Mouse (Mus musculus) heart, embryonic 14.5 days (tissue): ENCODE data around the gene Mrpl4. TPM values are rescaled to one million over a fixed set of nuclear protein-coding genes. Genes with fewer than 3 reads are reported as not detected.

Experiments used
- ATAC-seq: fragments of 200-750 bp; cut with Nextera tagmentation; 2 replicates; pipeline ENCODE4 v1.8.0; 2017; ENCODE audit warnings: low read depth, moderate TSS enrichment; ENCODE audit not compliant: insufficient number of reproducible peaks, insufficient read depth, low FRiP score
- H3K27ac ChIP-seq, 2 experiments: fragments of 200-500 bp in 1 of 2; fragments of 300-500 bp in 1 of 2; sonication (generic) in 1 of 2; replicated peaks in 1 of 2; 2 replicates each; pipeline ENCODE4 v1.5.1; 2012 to 2014; ENCODE audit warnings: low read depth in 2 of 2, low read length in 2 of 2, control low read depth in 1 of 2, mild to moderate bottlenecking in 1 of 2, mixed read lengths in 1 of 2; ENCODE audit not compliant: control insufficient read depth in 1 of 2, insufficient read depth in 1 of 2
- H3K27me3 ChIP-seq: fragments of 300-500 bp; sonication (generic); 2 replicates; pipeline ENCODE4 v1.6.1; 2014; ENCODE audit warnings: mild to moderate bottlenecking, low read length, control low read depth; ENCODE audit not compliant: control insufficient read depth, insufficient read depth
- H3K36me3 ChIP-seq: fragments of 300-500 bp; sonication (generic); 2 replicates; pipeline ENCODE4 v1.6.1; 2014; ENCODE audit warnings: mild to moderate bottlenecking, control low read depth, low read length, mixed read lengths; ENCODE audit not compliant: control insufficient read depth, insufficient read depth
- H3K4me1 ChIP-seq, 2 experiments: fragments of 200-500 bp in 1 of 2; fragments of 300-500 bp in 1 of 2; sonication (generic) in 1 of 2; 2 replicates each; pipeline ENCODE4 v1.6.1; 2012 to 2014; ENCODE audit warnings: low read length in 2 of 2, control low read depth in 1 of 2, mixed read lengths in 1 of 2; ENCODE audit not compliant: control insufficient read depth in 2 of 2, insufficient read depth in 2 of 2
- H3K4me2 ChIP-seq: fragments of 300-500 bp; sonication (generic); 2 replicates; pipeline ENCODE4 v1.6.1; 2014; ENCODE audit warnings: mild to moderate bottlenecking, low read length
- H3K4me3 ChIP-seq, 2 experiments: fragments of 200-500 bp in 1 of 2; fragments of 300-500 bp in 1 of 2; sonication (generic) in 1 of 2; 2 replicates each; pipeline ENCODE4 v1.5.1; 2012 to 2014; ENCODE audit warnings: low read length in 2 of 2, mild to moderate bottlenecking in 2 of 2, control low read depth in 1 of 2, low read depth in 1 of 2, moderate library complexity in 1 of 2; ENCODE audit not compliant: control insufficient read depth in 1 of 2, insufficient read depth in 1 of 2
- H3K9ac ChIP-seq: fragments of 300-500 bp; sonication (generic); 2 replicates; pipeline ENCODE4 v1.6.1; 2014; ENCODE audit warnings: mild to moderate bottlenecking, low read length
- H3K9me3 ChIP-seq: fragments of 300-500 bp; sonication (generic); 2 replicates; pipeline ENCODE4 v1.6.1; 2016; ENCODE audit warnings: low read length, control low read depth; ENCODE audit not compliant: control insufficient read depth
- WGBS: fragments of 180-500 bp; shearing (Covaris S2); extraction: QIAGEN DNeasy Blood & Tissue Kit; methylation state at CpG from one replicate; pipeline ENCODE4 v1.1.7; 2014; 5-methylcytosine and 5-hydroxymethylcytosine counted together
- polyA plus RNA-seq: library from polyadenylated mRNA; unstranded; fragments of >200 nt; fragmentation: Nextera tagmentation; extraction: Ambion mirVana; gene quantifications from 2 replicates; pipeline ENCODE4 v1.2.1, GENCODE M21; 2014

Gene Mrpl4
- polyA plus RNA-seq, 1 experiment from 2014 or later, result 160 TPM

DNA sequence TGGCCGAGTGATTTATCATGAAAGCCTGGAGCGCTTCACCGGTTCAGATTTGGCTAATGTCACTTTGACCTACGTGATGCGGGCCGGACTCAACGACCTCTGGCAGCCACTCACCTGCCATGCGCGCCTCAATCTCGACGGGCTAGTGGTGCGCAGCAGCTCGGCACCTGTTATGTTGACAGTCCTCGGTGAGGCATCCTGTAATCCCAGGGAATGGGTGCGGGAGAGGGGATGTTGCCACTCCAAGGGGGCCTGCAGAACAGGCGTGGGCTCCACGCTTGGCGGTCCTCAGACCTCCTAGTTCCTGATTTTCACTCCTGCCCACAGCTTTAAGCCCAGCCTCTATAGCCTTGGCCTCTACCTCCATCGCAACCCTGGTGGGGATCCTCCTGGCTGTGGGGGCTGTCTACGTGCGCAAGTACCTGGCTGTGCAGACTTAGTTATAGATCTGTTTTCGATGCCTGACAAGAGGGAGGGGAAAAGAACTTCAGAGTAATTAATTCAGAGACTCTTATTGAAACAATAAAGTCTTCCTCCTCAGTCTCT lies 27.6 kb downstream of the Mrpl4 start:
- H3K36me3 ChIP-seq, result 0 out of 2 replicates have a peak, but pooled peaks cover 6% of the 10 kb centered on the region
- H3K4me1 ChIP-seq, result peaks cover 23 to 38% of the 10 kb centered on the region in 2 experiments
- peak overlapping the region in 1 of 2 experiments; percentile 54; a peak in 2 of 4 replicates for H3K4me3 ChIP-seq
- no peak for ATAC-seq
- WGBS, result 19% methylated on average over 22 of the region's 22 CpGs
- H3K9ac ChIP-seq, result 0 out of 2 replicates have a peak overlapping the region, but pooled peaks have one; percentile 64
- peaks cover 46% of the 10 kb centered on the region for H3K27me3 ChIP-seq
- no peaks in the 10 kb centered on the region for H3K9me3 ChIP-seq
- H3K4me2 ChIP-seq, result peak overlapping the region; percentile 83
- no peak overlapping the region for H3K27ac ChIP-seq

DNA sequence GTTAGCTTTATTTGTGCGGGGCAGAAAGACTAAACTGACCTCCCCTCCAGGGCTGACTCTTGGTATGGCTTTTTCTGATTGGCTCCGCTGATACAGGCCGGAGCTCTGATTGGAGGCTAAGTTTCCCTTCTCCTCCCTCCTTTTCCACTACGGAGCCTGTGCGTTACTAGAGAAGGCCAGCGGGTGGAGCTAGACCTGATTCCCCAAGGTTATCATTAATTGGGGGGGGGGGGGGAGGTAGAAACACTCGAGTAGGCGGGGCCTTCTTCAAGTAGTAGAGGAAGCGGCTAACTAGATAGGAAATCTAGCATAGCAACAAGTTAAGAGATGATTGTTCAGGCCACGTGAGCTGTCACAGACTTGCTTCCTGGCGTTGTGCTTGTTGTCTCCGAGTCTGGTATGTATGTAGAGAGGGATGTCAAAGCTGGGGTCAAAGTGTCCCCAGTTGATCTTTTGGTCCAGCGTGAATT lies 28.3 kb downstream of the Mrpl4 start:
- Histone ChIP-seq H3K4me2 (peak overlapping the region; percentile 83), H3K27me3 (peaks cover 53% of the 10 kb centered on the region), H3K4me3 (peak overlapping the region; percentile 40 to 54), H3K9ac (peak overlapping the region; percentile 28; the same call in 1 of the 2 replicates), H3K4me1 (peaks cover 23 to 38% of the 10 kb centered on the region in 2 experiments), H3K36me3 (0 out of 2 replicates have a peak, but pooled peaks cover 6% of the 10 kb centered on the region), H3K9me3 (no peaks in the 10 kb centered on the region), H3K27ac (0 out of 4 replicates have a peak overlapping the region, but pooled peaks of 1 of the 2 experiments have one; percentile 29)
- 0% methylated on average over 13 of the region's 13 CpGs for WGBS
- peak; percentile 47 for ATAC-seq

DNA sequence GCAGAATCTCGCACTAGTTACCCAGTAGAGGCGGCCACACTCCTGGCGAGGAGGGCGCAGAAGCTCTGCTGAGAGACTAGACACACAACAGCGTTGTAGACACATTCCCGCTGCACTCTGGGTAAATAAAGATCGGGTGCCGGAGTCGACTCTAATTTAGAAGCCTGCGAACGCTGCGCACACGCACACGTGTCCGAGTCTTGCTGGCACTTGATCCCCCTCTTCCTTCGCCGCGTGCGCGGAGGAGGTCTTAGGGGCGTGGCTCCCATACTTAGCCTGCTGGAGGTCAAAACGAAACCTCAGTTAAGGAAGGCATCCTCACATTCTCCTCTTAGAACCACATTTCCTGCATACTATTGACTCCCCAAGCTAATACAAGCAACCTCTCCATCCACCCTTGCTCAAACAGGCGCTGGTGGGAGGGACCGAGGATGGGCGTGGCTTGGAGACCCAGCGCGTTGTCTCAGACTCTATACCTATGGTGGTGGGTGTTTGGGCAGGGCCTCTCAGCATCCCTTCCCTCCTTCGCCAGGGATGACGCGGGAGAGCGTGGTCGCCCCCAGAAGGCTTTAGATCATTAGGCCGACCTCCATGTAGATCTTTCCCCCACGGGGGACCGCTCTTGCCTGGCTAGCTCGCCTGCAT lies 28.8 kb downstream of the Mrpl4 start:
- H3K27me3 ChIP-seq, result peaks cover 58% of the 10 kb centered on the region

DNA sequence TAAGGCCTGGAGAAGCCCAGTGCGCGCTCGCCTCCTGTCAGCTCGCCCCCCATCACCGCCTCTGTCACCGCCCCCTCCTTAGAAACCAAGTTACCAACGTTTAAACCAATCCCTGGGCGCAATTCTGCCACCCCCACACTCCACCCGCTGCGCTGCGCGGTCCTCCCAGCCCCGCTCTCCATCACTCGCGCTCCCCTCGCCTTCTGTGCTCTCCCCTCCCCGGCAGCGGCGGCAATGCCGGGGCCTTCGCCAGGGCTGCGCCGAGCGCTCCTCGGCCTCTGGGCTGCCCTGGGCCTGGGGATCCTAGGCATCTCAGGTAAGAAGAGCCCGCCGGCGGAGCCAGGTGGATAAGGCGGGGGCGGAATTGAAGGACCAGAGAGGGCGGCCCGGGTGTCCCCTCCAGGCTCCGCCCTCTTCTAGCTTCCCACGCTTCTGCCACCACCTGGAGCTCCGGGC lies 29.4 kb downstream of the Mrpl4 start, which contains the start of gene Icam5:
TSS of gene Icam5 (plus strand) at position 178 of the 456 bp plus-strand sequence.
- Histone ChIP-seq H3K36me3 (no peaks in the 10 kb centered on the region), H3K9ac (peak within 1 kb of the TSS; percentile 65), H3K4me1 (peaks cover 32 to 47% of the 10 kb centered on the region in 2 experiments), H3K9me3 (no peaks in the 10 kb centered on the region), H3K27me3 (peaks cover 59% of the 10 kb centered on the region), H3K27ac (0 out of 4 replicates have a peak within 1 kb of the TSS, but pooled peaks of 1 of the 2 experiments have one; percentile 29), H3K4me3 (peak within 1 kb of the TSS; percentile 54 to 55), H3K4me2 (peak within 1 kb of the TSS; percentile 83)
- ATAC-seq, result no peak
- WGBS, result under 1% methylated on average over 29 of the region's 35 CpGs

More for the DNA sequence above, 28.8 kb downstream of the Mrpl4 start:
- H3K9me3 ChIP-seq, result no peaks in the 10 kb centered on the region
- 0 out of 2 replicates have a peak, but pooled peaks cover 2% of the 10 kb centered on the region for H3K36me3 ChIP-seq
- H3K4me2 ChIP-seq, result peak overlapping the region; percentile 83
- peak overlapping the region; percentile 28 for H3K9ac ChIP-seq
- 0 out of 4 replicates have a peak overlapping the region, but pooled peaks of 1 of the 2 experiments have one; percentile 29 for H3K27ac ChIP-seq
- ATAC-seq, result no peak
- WGBS, result under 1% methylated on average over 36 of the region's 36 CpGs
- peak overlapping the region; percentile 40 to 54 for H3K4me3 ChIP-seq
- peaks cover 27 to 42% of the 10 kb centered on the region in 2 experiments for H3K4me1 ChIP-seq

DNA sequence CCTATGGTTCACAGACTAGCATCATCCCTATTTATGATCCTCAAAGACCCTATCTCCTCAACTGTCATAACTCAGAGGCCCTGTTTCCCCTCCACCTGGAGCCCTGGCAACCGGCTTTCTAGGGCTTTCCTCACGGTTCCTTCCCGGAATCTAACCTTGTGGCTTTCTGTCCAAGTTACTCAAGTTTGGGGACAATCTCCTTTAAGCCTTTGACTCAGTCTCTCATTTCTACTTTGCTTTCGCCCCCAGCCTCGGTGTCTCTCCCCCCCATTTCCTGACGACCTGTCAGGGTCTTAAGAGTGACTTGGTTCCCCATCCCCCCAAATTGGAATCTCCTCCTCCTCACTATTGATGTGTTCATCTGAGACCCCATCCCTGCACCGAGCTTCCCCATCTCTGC lies 30.0 kb downstream of the Mrpl4 start:
- Histone ChIP-seq H3K4me1 (peaks cover 35 to 53% of the 10 kb centered on the region in 2 experiments), H3K36me3 (no peaks in the 10 kb centered on the region), H3K27me3 (peaks cover 65% of the 10 kb centered on the region), H3K9me3 (no peaks in the 10 kb centered on the region), H3K4me2 (peak overlapping the region; percentile 83), H3K4me3 (peak overlapping the region; percentile 40 to 54; a peak in 3 of 4 replicates), H3K9ac (no peak overlapping the region; the same call in 1 of the 2 replicates), H3K27ac (no peak overlapping the region)
- WGBS, result 3% methylated on average over 7 of the region's 7 CpGs
- ATAC-seq, result no peak

DNA sequence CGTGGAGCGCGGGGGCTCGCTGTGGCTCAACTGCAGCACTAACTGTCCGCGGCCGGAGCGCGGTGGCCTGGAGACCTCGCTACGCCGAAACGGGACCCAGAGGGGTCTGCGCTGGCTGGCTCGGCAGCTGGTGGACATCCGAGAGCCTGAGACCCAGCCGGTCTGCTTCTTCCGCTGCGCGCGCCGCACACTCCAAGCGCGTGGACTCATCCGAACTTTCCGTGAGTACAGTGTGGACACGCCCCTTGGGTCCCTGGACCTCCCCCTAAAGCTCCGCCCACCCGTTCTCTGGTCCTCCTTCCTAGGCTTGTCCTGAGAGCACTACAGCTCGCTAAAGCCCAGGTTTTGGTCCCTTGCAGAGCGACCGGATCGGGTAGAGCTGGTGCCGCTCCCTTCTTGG lies 30.6 kb downstream of the Mrpl4 start:
- ATAC-seq, result peak; percentile 27; the same call in 1 of the 2 replicates
- H3K4me3 ChIP-seq, result peak overlapping the region; percentile 54 to 55
- H3K9me3 ChIP-seq, result no peaks in the 10 kb centered on the region
- no peak overlapping the region for H3K27ac ChIP-seq
- peaks cover 71% of the 10 kb centered on the region for H3K27me3 ChIP-seq
- H3K4me2 ChIP-seq, result peak overlapping the region; percentile 83
- WGBS, result 1% methylated on average over 34 of the region's 34 CpGs
- H3K9ac ChIP-seq, result peak overlapping the region; percentile 65
- H3K36me3 ChIP-seq, result no peaks in the 10 kb centered on the region
- H3K4me1 ChIP-seq, result peaks cover 39 to 58% of the 10 kb centered on the region in 2 experiments

DNA sequence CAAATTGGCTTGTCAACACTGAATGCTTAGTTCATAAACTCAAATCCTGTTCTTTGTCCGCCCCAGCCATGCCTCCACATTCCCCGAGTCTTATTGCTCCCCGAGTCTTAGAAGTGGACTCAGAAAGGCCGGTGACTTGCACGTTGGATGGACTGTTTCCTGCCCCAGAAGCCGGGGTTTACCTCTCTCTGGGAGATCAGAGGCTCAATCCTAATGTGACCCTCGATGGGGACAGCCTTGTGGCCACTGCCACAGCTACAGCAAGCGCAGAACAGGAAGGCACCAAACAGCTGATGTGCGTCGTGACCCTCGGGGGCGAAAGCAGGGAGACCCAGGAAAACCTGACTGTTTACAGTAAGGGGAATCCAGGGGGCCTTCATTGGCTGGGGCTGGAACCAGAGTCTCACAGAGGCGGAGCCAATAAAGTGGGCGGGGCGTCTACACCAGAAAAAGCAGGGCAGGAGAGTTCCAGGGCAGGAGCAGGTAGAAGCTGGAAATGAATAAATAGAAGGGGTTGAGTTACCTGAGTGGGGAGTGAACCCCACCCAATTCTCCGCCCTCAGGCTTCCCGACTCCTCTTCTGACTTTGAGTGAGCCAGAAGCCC lies 32.0 kb downstream of the Mrpl4 start:
- Histone ChIP-seq H3K9ac (no peak overlapping the region), H3K36me3 (no peaks in the 10 kb centered on the region), H3K9me3 (peaks cover 3% of the 10 kb centered on the region; the same call in 1 of the 2 replicates), H3K27ac (no peak overlapping the region), H3K27me3 (peaks cover 80% of the 10 kb centered on the region), H3K4me3 (no peak overlapping the region), H3K4me1 (peaks cover 35 to 53% of the 10 kb centered on the region in 2 experiments), H3K4me2 (no peak overlapping the region)
- 5% methylated on average over 17 of the region's 17 CpGs for WGBS
- ATAC-seq, result no peak
